ENCODE assay signal across 22 mouse cellular contexts in genomic region chr4:75535067-75535466, GRCm38 (mm10).
"Had no signal": no experiment of that assay in that cellular context is flagged by ENCODE, and none has a peak within 500 bp of the region (broad histone marks: within the 10 kb centered on the region; RNA-seq: fewer than 3 reads in every experiment).

No protein-coding gene starts in this region.

- ATAC-seq: midbrain, embryonic 15.5 days had no signal

- H3K36me3 ChIP-seq: limb, embryonic 12.5 days; limb, embryonic 15.5 days; lung, embryonic 15.5 days; midbrain, embryonic 10.5 days; midbrain, embryonic 15.5 days; neural tube, embryonic 13.5 days; stomach, embryonic 15.5 days had no signal

- H3K4me2 ChIP-seq: limb, embryonic 12.5 days; limb, embryonic 15.5 days; liver, embryonic 11.5 days; lung, embryonic 15.5 days; midbrain, embryonic 15.5 days; neural tube, embryonic 13.5 days; stomach, embryonic 15.5 days had no signal

- H3K27me3 ChIP-seq: limb, embryonic 12.5 days; limb, embryonic 15.5 days; lung, embryonic 15.5 days; megakaryocyte, embryonic 14.5 days; midbrain, embryonic 15.5 days; neural tube, embryonic 13.5 days; stomach, embryonic 15.5 days had no signal

- H3K4me1 ChIP-seq: limb, embryonic 12.5 days; limb, embryonic 15.5 days; lung, embryonic 15.5 days; megakaryocyte, embryonic 14.5 days; midbrain, embryonic 10.5 days; midbrain, embryonic 15.5 days; neural tube, embryonic 13.5 days; stomach, embryonic 15.5 days had no signal

- H3K9me3 ChIP-seq: limb, embryonic 12.5 days; limb, embryonic 15.5 days; lung, embryonic 15.5 days; megakaryocyte, embryonic 14.5 days; midbrain, embryonic 10.5 days; midbrain, embryonic 15.5 days; neural tube, embryonic 13.5 days; stomach, embryonic 15.5 days had no signal

- DNase-seq: kidney, postnatal 25 days; layer of hippocampus, adult 9-11 months; lung, adult 18-20 months; lung, postnatal 10 days; lung, postnatal 36 days; retina, postnatal 1 day; right cerebral cortex, postnatal 25 days; spleen, adult 18-20 months; thymus, postnatal 36 days had no signal

- H3K27ac ChIP-seq: kidney, postnatal 0 days; layer of hippocampus, adult 2 months; limb, embryonic 12.5 days; limb, embryonic 15.5 days; liver, embryonic 14.5 days; lung, embryonic 15.5 days; midbrain, embryonic 10.5 days; midbrain, embryonic 15.5 days; neural tube, embryonic 13.5 days; stomach, embryonic 15.5 days had no signal

- H3K4me3 ChIP-seq: layer of hippocampus, adult 2 months; limb, embryonic 12.5 days; limb, embryonic 15.5 days; lung, embryonic 15.5 days; megakaryocyte, embryonic 14.5 days; midbrain, embryonic 10.5 days; midbrain, embryonic 15.5 days; myocyte; neural tube, embryonic 13.5 days; stomach, embryonic 15.5 days had no signal

- H3K9ac ChIP-seq: limb, embryonic 12.5 days; limb, embryonic 15.5 days; liver, embryonic 14.5 days; lung, embryonic 15.5 days; midbrain, embryonic 15.5 days; neural tube, embryonic 13.5 days; stomach, embryonic 15.5 days had no signal
